Mouse (Mus musculus): ENCODE results near the gene Hps6.

The Hps6 gene

DNA sequence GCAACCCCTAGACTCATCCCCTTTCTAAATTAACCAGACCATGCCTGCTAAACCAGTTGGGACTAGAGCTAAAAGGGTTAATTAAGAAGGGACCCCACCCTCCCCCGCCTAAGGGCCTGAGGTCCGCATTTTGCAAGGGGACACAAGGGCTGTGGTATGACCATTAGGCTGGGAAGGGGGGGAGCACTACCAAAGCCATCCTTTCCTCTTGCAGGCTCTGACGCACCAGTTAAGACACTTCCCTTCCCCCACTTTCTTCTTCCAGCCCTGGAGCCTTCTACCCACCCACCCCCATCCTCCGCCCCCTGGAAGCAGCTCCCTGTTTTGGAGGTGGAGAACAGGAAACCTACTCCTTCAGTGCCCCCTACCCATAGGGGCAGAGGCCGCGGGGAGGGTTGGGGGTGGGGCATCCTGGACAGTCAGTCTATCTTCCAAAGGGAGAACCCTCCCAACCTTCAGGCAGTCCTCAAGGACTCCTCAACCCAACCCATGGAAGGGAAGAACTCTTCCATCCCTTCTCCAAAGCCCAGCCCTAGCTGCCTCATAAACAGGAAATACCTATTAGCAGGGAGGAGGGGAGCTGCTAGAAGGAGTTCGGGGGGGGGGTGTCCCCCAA lies 42.5 kb downstream of the Hps6 start:
- peak; percentile 86 for DNase-seq (ENCODE audit: extremely low spot score)

DNA sequence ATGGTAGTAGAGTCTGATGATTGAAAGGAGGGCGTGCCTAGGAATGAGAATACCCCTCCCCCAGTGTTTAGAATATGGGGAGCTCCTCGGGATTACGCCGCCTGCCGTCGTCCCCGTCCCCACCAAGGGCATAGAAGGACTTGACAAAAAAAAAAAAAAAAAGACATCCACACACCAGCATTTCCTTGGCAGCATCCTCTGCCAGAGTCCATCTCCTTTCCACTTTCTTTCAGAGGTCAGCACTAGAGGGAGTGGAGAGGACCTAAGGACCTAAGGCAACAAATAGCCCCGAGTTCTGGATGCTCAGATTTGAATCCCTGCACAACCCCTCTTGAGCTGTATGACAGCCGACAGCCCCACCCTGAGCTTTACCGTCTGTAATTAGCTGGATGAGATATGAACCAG lies 43.3 kb downstream of the Hps6 start:
- no peak for DNase-seq (ENCODE audit: extremely low spot score)

DNA sequence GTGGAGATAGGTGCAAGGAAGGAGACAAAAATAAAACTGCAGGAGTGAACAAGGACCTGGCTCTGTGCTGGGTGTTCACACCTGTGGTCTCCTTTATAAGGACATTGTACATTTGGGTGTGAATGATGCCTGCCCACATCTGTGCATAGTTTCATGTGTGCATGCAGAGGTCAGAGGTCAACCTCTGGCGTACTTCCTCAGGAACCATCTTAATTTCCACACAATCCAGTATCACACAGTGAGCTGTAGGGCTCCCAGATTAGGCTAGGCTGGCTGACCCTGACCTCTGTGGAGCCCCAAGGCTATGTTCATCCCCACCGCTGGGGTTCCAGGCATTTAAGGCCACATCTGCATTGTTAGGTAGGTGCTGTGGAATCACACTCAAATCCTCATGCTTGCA lies 44.1 kb downstream of the Hps6 start:
- no peak for DNase-seq (ENCODE audit: extremely low spot score)

DNA sequence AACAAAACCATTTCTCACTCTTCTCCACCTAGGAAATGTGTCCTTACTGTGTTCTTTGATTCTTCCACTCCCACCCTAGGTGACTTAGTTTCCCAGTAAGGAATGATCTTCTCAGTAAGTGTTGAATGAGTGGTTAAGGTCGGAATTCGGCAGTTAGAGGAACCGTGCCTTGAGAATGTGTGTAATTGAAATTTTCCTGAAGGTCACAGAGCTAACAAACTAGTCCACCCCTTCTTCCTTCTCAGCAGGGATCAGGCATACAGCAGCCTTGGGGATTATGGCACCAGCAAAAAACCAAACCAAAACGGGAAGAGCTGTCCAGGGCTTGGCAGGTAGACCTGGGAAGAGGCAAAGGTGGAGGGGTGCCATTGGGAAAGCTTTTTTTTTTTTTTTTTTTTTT lies 45.8 kb downstream of the Hps6 start:
- DNase-seq (ENCODE audit: extremely low spot score) = no peak

DNA sequence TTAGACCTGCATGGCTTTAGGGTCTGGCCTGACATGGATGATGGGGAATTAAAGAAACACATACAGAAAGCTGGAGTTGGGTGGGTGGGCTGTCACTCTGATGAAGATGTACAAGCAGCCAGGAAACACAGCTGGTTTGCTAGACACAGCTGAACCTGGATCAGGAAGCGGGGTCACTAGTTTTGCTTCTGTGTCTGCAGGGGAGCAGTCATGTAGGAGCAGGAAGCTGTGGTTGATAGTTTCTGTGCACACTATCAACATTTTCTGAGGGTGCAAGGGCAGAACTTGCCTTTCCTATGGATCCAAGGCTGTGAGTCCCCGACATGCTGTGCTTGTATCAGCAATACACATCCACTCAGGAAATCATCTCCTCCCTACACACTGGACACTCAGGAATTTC lies 47.2 kb downstream of the Hps6 start:
- DNase-seq (ENCODE audit: extremely low spot score) = no peak

Measured in embryo, embryonic 9.5 days (tissue).